Mouse (Mus musculus) cortical plate, adult 2 months (tissue): ENCODE data around the gene Cnot6l.

ENCODE experiments used
- CTCF ChIP-seq: fragments of 200-500 bp; IDR thresholded peaks from 2 replicates; pipeline ENCODE4 v1.5.1; 2011; ENCODE audit warnings: mild to moderate bottlenecking, control low read depth, low read length; ENCODE audit not compliant: insufficient read depth; ENCODE audit errors: extremely low read depth
- POLR2A ChIP-seq: fragments of 200-500 bp; IDR thresholded peaks from 2 replicates; pipeline ENCODE4 v1.6.1; 2011; ENCODE audit warnings: mild to moderate bottlenecking, low read length, control low read depth; ENCODE audit not compliant: insufficient read depth; ENCODE audit errors: extremely low read depth

DNA sequence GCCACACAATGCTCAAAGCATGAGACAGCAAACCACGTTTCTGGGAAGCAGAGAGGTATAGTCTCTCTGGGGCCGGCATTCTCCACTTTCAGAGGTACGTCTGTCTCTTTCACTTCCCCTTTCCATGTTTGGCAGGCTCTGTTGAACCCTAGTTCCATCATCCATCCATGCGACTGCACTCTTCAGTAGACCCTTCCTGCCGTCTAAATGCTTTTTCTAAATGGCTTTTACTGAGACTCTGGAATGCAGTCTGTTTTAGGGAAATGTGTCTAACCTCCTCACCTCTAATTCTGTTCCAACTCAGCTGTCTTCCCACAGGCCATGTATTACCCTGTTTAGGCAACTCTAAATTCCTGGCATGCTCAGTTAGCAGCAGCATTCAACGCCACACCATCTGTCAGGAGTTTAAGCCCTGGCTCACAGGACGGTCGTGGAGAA is 126.3 kb downstream of the Cnot6l start:
- TF ChIP-seq CTCF = no peak
- no peak for TF ChIP-seq POLR2A
